Mouse (Mus musculus) CH12.LX (cell line): ENCODE data around the gene Drd1. TPM values are rescaled to one million over a fixed set of nuclear protein-coding genes. Genes with fewer than 3 reads are reported as not detected.

Source experiments
- DNase-seq: peaks from one replicate; pipeline ENCODE4 v3.0.0-alpha.2; 2013; ENCODE audit errors: extremely low read depth
- H3K27ac ChIP-seq: 2 replicates; pipeline ENCODE4 v1.5.1; 2012; ENCODE audit warnings: low read depth, mild to moderate bottlenecking, control low read depth, moderate library complexity; ENCODE audit not compliant: insufficient read depth
- H3K27me3 ChIP-seq: replicated peaks from 2 replicates; pipeline ENCODE3; 2012; ENCODE audit warnings: inconsistent platforms
- H3K36me3 ChIP-seq, 2 experiments: replicated peaks in 1 of 2; 2 replicates each; pipeline versions ENCODE3 to v1.6.1; 2012; ENCODE audit warnings: inconsistent platforms in 1 of 2, low read length in 1 of 2, mild to moderate bottlenecking in 1 of 2, mixed read lengths in 1 of 2, moderate library complexity in 1 of 2; ENCODE audit not compliant: control insufficient read depth in 1 of 2, insufficient read depth in 1 of 2
- H3K4me1 ChIP-seq, 2 experiments: 2 replicates each; pipeline ENCODE4 v1.6.1; 2012; ENCODE audit warnings: inconsistent platforms in 1 of 2, moderate library complexity in 1 of 2; ENCODE audit not compliant: insufficient read depth in 2 of 2, control insufficient read depth in 1 of 2
- H3K4me2 ChIP-seq: 2 replicates; pipeline ENCODE4 v1.6.1; 2012; ENCODE audit warnings: low read depth, mild to moderate bottlenecking, control low read depth; ENCODE audit not compliant: poor library complexity, insufficient read depth, severe bottlenecking
- H3K4me3 ChIP-seq, 3 experiments: fragments of 150-350 bp in 1 of 3; sonication (generic) in 1 of 3; replicated peaks in 1 of 3; 2 replicates each; pipeline versions ENCODE3 to v1.5.1; 2011 to 2012; ENCODE audit warnings: low read depth in 2 of 3, low read length in 2 of 3, mild to moderate bottlenecking in 2 of 3, moderate library complexity in 2 of 3, control low read depth in 1 of 3, improper control_type of control experiment in 1 of 3, inconsistent platforms in 1 of 3, mixed read lengths in 1 of 3; ENCODE audit not compliant: poor library complexity in 1 of 3
- H3K79me2 ChIP-seq: replicated peaks from 2 replicates; pipeline ENCODE4 v1.6.1; 2012; ENCODE audit warnings: mild to moderate bottlenecking, moderate library complexity; ENCODE audit not compliant: control insufficient read depth, poor library complexity, insufficient read depth, severe bottlenecking; ENCODE audit errors: extremely low read depth
- H3K9ac ChIP-seq: 2 replicates; pipeline ENCODE4 v1.6.1; 2012; ENCODE audit warnings: low read depth, mild to moderate bottlenecking, control low read depth, moderate library complexity; ENCODE audit not compliant: insufficient read depth
- H3K9me3 ChIP-seq: replicated peaks from 2 replicates; pipeline ENCODE3; 2012; ENCODE audit warnings: low read length, inconsistent platforms, mixed read lengths
- BHLHE40 ChIP-seq: IDR thresholded peaks from 2 replicates; pipeline ENCODE4 v1.6.1; 2011; ENCODE audit warnings: mild to moderate bottlenecking, low read depth, low read length, improper control_type of control experiment
- CTCF ChIP-seq, 2 experiments: IDR thresholded peaks in 1 of 2; conservative IDR thresholded peaks in 1 of 2; 2 replicates each; pipeline ENCODE4 v1.5.1; 2011 to 2012; ENCODE audit warnings: low read depth in 2 of 2, low read length in 2 of 2, improper control_type of control experiment in 1 of 2, inconsistent platforms in 1 of 2, mild to moderate bottlenecking in 1 of 2, moderate library complexity in 1 of 2
- ELF1 ChIP-seq: IDR thresholded peaks from 2 replicates; pipeline ENCODE4 v1.6.1; 2014; ENCODE audit warnings: low read depth, mild to moderate bottlenecking, inconsistent platforms, low read length, improper control_type of control experiment
- EP300 ChIP-seq: IDR thresholded peaks from 2 replicates; pipeline ENCODE4 v1.6.1; 2011; ENCODE audit warnings: low read length, improper control_type of control experiment
- ETS1 ChIP-seq: conservative IDR thresholded peaks from 2 replicates; pipeline ENCODE4 v1.6.1; 2012; ENCODE audit warnings: low read depth, mild to moderate bottlenecking, inconsistent platforms, low read length, improper control_type of control experiment, moderate library complexity
- IRF4 ChIP-seq: IDR thresholded peaks from 2 replicates; pipeline ENCODE4 v1.6.1; 2014; ENCODE audit warnings: low read depth, mild to moderate bottlenecking, inconsistent platforms, low read length, improper control_type of control experiment
- JUN ChIP-seq: IDR thresholded peaks from 2 replicates; pipeline ENCODE4 v1.6.1; 2011; ENCODE audit warnings: low read depth, mild to moderate bottlenecking, low read length, improper control_type of control experiment, moderate library complexity; ENCODE audit not compliant: insufficient read depth
- JUND ChIP-seq: conservative IDR thresholded peaks from 2 replicates; pipeline ENCODE4 v1.6.1; 2011; ENCODE audit warnings: low read depth, low read length, improper control_type of control experiment
- MAFK ChIP-seq: IDR thresholded peaks from 2 replicates; pipeline ENCODE4 v1.6.1; 2011; ENCODE audit warnings: low read length, improper control_type of control experiment; ENCODE audit not compliant: insufficient replicate concordance
- MAX ChIP-seq: IDR thresholded peaks from 2 replicates; pipeline ENCODE4 v1.6.1; 2011; ENCODE audit warnings: low read length, improper control_type of control experiment
- MEF2A ChIP-seq: IDR thresholded peaks from 2 replicates; pipeline ENCODE4 v1.6.1; 2014; ENCODE audit warnings: low read depth, mild to moderate bottlenecking, inconsistent platforms, low read length, improper control_type of control experiment, borderline replicate concordance
- MXI1 ChIP-seq: IDR thresholded peaks from 2 replicates; pipeline ENCODE4 v1.6.1; 2011; ENCODE audit warnings: mild to moderate bottlenecking, low read depth, low read length, improper control_type of control experiment
- MYC ChIP-seq: IDR thresholded peaks from 2 replicates; pipeline ENCODE4 v1.6.1; 2011; ENCODE audit warnings: low read depth, mild to moderate bottlenecking, improper control_type of control experiment, low read length
- RAD21 ChIP-seq: IDR thresholded peaks from 2 replicates; pipeline ENCODE4 v1.6.1; 2011; ENCODE audit warnings: low read depth, mild to moderate bottlenecking, low read length, improper control_type of control experiment, moderate library complexity
- SMC3 ChIP-seq: IDR thresholded peaks from 2 replicates; pipeline ENCODE4 v1.6.1; 2011; ENCODE audit warnings: low read depth, low read length, improper control_type of control experiment
- TBP ChIP-seq: conservative IDR thresholded peaks from 2 replicates; pipeline ENCODE4 v1.6.1; 2011; ENCODE audit warnings: low read depth, low read length, improper control_type of control experiment
- USF1 ChIP-seq: IDR thresholded peaks from 2 replicates; pipeline ENCODE4 v1.6.1; 2014; ENCODE audit warnings: low read depth, mild to moderate bottlenecking, inconsistent platforms, low read length, improper control_type of control experiment
- USF2 ChIP-seq: conservative IDR thresholded peaks from 2 replicates; pipeline ENCODE4 v1.6.1; 2011; ENCODE audit warnings: low read depth, low read length, improper control_type of control experiment
- dilution Hi-C: fragments of 300-500 bp; cut with MboI; formaldehyde crosslinking; loops from 2 replicates; pipeline ENCODE4 v1.14.3; 2020; ENCODE audit warnings: low sequenced_read_pairs; ENCODE audit not compliant: extremely low pct_unique_long_range_greater_than_20kb, extremely low pct_ligation_motif_present
- in situ Hi-C: fragments of 300-500 bp; cut with MboI; formaldehyde crosslinking; loops from 3 replicates; pipeline ENCODE4 v1.14.3; 2019; ENCODE audit warnings: low sequenced_read_pairs, low pct_ligation_motif_present, low pct_unique_long_range_greater_than_20kb, mixed read lengths
- polyA plus RNA-seq: library from polyadenylated mRNA; unstranded; fragments of >175 nt; gene quantifications from 2 replicates; pipeline ENCODE4 v1.2.1, GENCODE M21; 2012; ENCODE audit warnings: low read depth; ENCODE audit not compliant: insufficient read length
- total RNA-seq, 2 experiments: library from RNA; depleted of rRNA; stranded (reverse); fragments of 300-350 nt in 1 of 2; fragments of >200 nt in 1 of 2; gene quantifications; 2 replicates each; pipeline ENCODE4 v1.2.3; 2012 to 2014

Gene Drd1
- total RNA-seq (2012; rRNA removed) (not detected in 2 replicates), total RNA-seq (2014; rRNA removed) (not detected in 2 replicates), polyA plus RNA-seq (not detected in 2 replicates)

GRCm38 (mm10) chr13:54055448-54055861 is at the start of gene Drd1:
TSS of gene Drd1 (minus strand) at chr13:54055705.
- Histone ChIP-seq H3K79me2 (no peaks in the 10 kb centered on the region), H3K36me3 (no peaks in the 10 kb centered on the region), H3K4me1 (peaks cover 0 to 2% of the 10 kb centered on the region in 2 experiments; a peak in 1 of 4 replicates), H3K4me3 (no peak within 1 kb of the TSS)
- peak; percentile 14 for DNase-seq
- peak; percentile 75 for TF ChIP-seq BHLHE40
- no peak for TF ChIP-seq JUND
- TF ChIP-seq RAD21, result peak; percentile 58
- TF ChIP-seq MEF2A, result no peak
- peak; percentile 79 for TF ChIP-seq SMC3
- TF ChIP-seq CTCF (conservative IDR thresholded peaks at IDR 0.05 in 1 of 2, IDR thresholded peaks at IDR 0.05 in 1 of 2; ENCODE audit: low read depth in 2 of 2, low read length in 2 of 2), result peak in 1 of 2 experiments; percentile 75; a peak in 2 of 4 replicates
- TF ChIP-seq IRF4, result no peak
- TF ChIP-seq, all 38 proteins: peak for 4
- H3K9me3 ChIP-seq, result no peaks in the 10 kb centered on the region
- peak within 1 kb of the TSS; percentile 7 for H3K4me2 ChIP-seq
- peaks cover 89% of the 10 kb centered on the region for H3K27me3 ChIP-seq
- H3K9ac ChIP-seq, result no peak within 1 kb of the TSS
- no peak within 1 kb of the TSS for H3K27ac ChIP-seq
- dilution Hi-C loops, result no loop called here
- in situ Hi-C loops, result loop anchor here (5.0 kb wide), 1 partner anchor 273 kb away; no protein-coding TSS in a partner anchor

DNA sequence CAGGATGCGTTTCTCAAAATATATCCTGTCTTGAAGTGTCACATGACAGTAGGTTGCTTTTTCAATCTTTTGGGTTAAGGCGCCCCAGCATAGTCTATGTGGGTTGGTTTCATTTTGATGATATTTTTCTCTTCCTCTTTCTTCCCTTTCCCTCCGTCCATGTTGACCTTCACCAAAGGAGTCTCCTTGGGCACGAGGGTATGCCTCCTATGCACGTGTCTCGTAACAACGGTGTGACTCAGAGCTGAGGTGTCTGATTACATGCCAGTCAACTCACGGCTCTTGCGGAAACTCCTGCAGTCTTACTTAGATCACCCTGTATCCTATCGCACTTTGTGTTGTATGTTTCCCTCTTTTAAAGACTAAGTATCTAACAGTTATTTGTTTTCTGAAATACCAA is 48.4 kb upstream of the Drd1 start:
- Histone ChIP-seq H3K4me3 (no peak overlapping the region), H3K27ac (no peak overlapping the region; the same call in 1 of the 2 replicates), H3K36me3 (peaks cover 54 to 90% of the 10 kb centered on the region in 2 experiments), H3K4me2 (peak overlapping the region; percentile 52), H3K4me1 (peaks cover 20 to 43% of the 10 kb centered on the region in 2 experiments), H3K27me3 (no peaks in the 10 kb centered on the region), H3K9me3 (no peaks in the 10 kb centered on the region), H3K9ac (no peak overlapping the region), H3K79me2 (no peaks in the 10 kb centered on the region)
- in situ Hi-C loops, result no loop called here
- dilution Hi-C loops, result no loop called here
- peak; percentile 72 for DNase-seq
- TF ChIP-seq USF2 (peak; percentile 42; the same call in 1 of the 2 replicates), MYC (peak; percentile 87), JUN (no peak), MAX (peak; percentile 77), IRF4 (0 out of 2 replicates have a peak, but pooled peaks have one; percentile 50), ELF1 (no peak), TBP (no peak), MAFK (no peak), RAD21 (no peak), BHLHE40 (peak; percentile 99), MXI1 (peak; percentile 32; the same call in 1 of the 2 replicates), EP300 (0 out of 2 replicates have a peak, but pooled peaks have one; percentile 16), USF1 (peak; percentile 29; the same call in 1 of the 2 replicates), ETS1 (peak; percentile 80)
